Mouse (Mus musculus): Measurements from ENCODE around the gene Cipc.

GRCm38 (mm10) chr12:86903828-86904806 is 42.7 kb upstream of the Cipc start:
- TF ChIP-seq CTCF (IDR thresholded peaks at IDR 0.05; ENCODE audit: insufficient read depth, low read depth, low read length) (no peak), POLR2A (IDR thresholded peaks at IDR 0.05; ENCODE audit: insufficient read depth, low read depth, low read length) (no peak)

All from olfactory bulb, adult 2 months (tissue).